Mouse (Mus musculus) layer of hippocampus, postnatal 14 days (tissue): ENCODE results near the gene Col23a1. TPM values are rescaled to one million over a fixed set of nuclear protein-coding genes. Genes with fewer than 3 reads are reported as not detected.

Experiments
- DNase-seq, 2 experiments: peaks; one replicate each; pipeline ENCODE4 v3.0.0; 2021 to 2022; ENCODE audit warnings: low spot score in 2 of 2, mixed read lengths in 1 of 2
- total RNA-seq, 2 experiments: library from RNA; stranded (reverse); gene quantifications; 2 replicates each; pipeline ENCODE4 v1.2.3; 2021

The Col23a1 gene
- total RNA-seq, 2 experiments from 2014 or later = 6.5 to 6.7 TPM

- no peak for DNase-seq
Measured at GRCm38 (mm10) chr11:51429428-51430179, 139.9 kb downstream of the Col23a1 start.

GRCm38 (mm10) chr11:51430180-51430578 is 140.5 kb downstream of the Col23a1 start:
- DNase-seq = no peak

- no peak for DNase-seq
Measured at GRCm38 (mm10) chr11:51431287-51431686, 141.6 kb downstream of the Col23a1 start.

- no peak for DNase-seq
Measured at GRCm38 (mm10) chr11:51431968-51432367, 142.2 kb downstream of the Col23a1 start.

- DNase-seq = no peak
Measured at GRCm38 (mm10) chr11:51442006-51442405, 152.3 kb downstream of the Col23a1 start.

- DNase-seq = no peak
Measured at GRCm38 (mm10) chr11:51442599-51442998, 152.9 kb downstream of the Col23a1 start.

- DNase-seq = no peak
Measured at GRCm38 (mm10) chr11:51443818-51444217, 154.1 kb downstream of the Col23a1 start.

- no peak for DNase-seq
Measured at GRCm38 (mm10) chr11:51444649-51445048, 154.9 kb downstream of the Col23a1 start.

- DNase-seq = peak; percentile 37 to 48
Measured at GRCm38 (mm10) chr11:51446711-51447425, 157.1 kb downstream of the Col23a1 start.

GRCm38 (mm10) chr11:51448256-51448655 is 158.5 kb downstream of the Col23a1 start:
- DNase-seq = no peak

- DNase-seq = no peak
Measured at GRCm38 (mm10) chr11:51448680-51449079, 159.0 kb downstream of the Col23a1 start.

- peak; percentile 31 to 36 for DNase-seq
Measured at GRCm38 (mm10) chr11:51449881-51450280, 160.2 kb downstream of the Col23a1 start.

GRCm38 (mm10) chr11:51451281-51451680 is 161.6 kb downstream of the Col23a1 start:
- DNase-seq = no peak

GRCm38 (mm10) chr11:51451925-51452324 is 162.2 kb downstream of the Col23a1 start:
- no peak for DNase-seq

GRCm38 (mm10) chr11:51453742-51454141 is 164.0 kb downstream of the Col23a1 start:
- DNase-seq = no peak

GRCm38 (mm10) chr11:51455501-51455900 is 165.8 kb downstream of the Col23a1 start:
- DNase-seq = no peak

- DNase-seq = no peak
Measured at GRCm38 (mm10) chr11:51457624-51458023, 167.9 kb downstream of the Col23a1 start.

GRCm38 (mm10) chr11:51458649-51459048 is 168.9 kb downstream of the Col23a1 start:
- DNase-seq = no peak

- DNase-seq = no peak
Measured at GRCm38 (mm10) chr11:51459569-51460043, 169.9 kb downstream of the Col23a1 start.

- DNase-seq = no peak
Measured at GRCm38 (mm10) chr11:51468737-51469136, 179.0 kb downstream of the Col23a1 start.

- DNase-seq = no peak
Measured at GRCm38 (mm10) chr11:51469341-51469831, 179.7 kb downstream of the Col23a1 start.
